In genomic region chr4:141793282-141794151, GRCm38 (mm10) we compare ENCODE assay signal across 8 mouse cellular contexts. TPM values are rescaled to one million over a fixed set of nuclear protein-coding genes. Genes with fewer than 3 reads are reported as not detected.
DNase-seq lines count a peak whose midpoint lies in the region; ATAC-seq lines count a peak whose summit lies in the region.

TSS of gene Casp9 (plus strand) at chr4:141793612.

- no peaks in the 10 kb centered on the region for H3K27me3 ChIP-seq in forebrain, embryonic 11.5 days (ENCODE audit: control insufficient read depth, insufficient read depth, low read length)
- no peaks in the 10 kb centered on the region for H3K27me3 ChIP-seq in heart, embryonic 16.5 days (ENCODE audit: control insufficient read depth, insufficient read depth, low read length)
- no peaks in the 10 kb centered on the region for H3K27me3 ChIP-seq in liver, embryonic 15.5 days
- no peaks in the 10 kb centered on the region for H3K27me3 ChIP-seq in neural tube, embryonic 12.5 days (replicated peaks)

- peak within 1 kb of the TSS; percentile 72 for H3K9ac ChIP-seq in forebrain, embryonic 11.5 days (ENCODE audit: low read length)
- peak within 1 kb of the TSS; percentile 86 for H3K9ac ChIP-seq in heart, embryonic 16.5 days (ENCODE audit: low read length)
- peak within 1 kb of the TSS; percentile 68 for H3K9ac ChIP-seq in liver, embryonic 15.5 days
- peak within 1 kb of the TSS; percentile 75 for H3K9ac ChIP-seq in neural tube, embryonic 12.5 days

- H3K27ac ChIP-seq in forebrain, embryonic 11.5 days (ENCODE audit: low read depth, low read length), result peak within 1 kb of the TSS; percentile 80
- H3K27ac ChIP-seq in heart, embryonic 16.5 days (ENCODE audit: low read length), result peak within 1 kb of the TSS; percentile 96
- peak within 1 kb of the TSS; percentile 98 for H3K27ac ChIP-seq in liver, embryonic 15.5 days (replicated peaks)
- peak within 1 kb of the TSS; percentile 68 for H3K27ac ChIP-seq in neural tube, embryonic 12.5 days

- H3K36me3 ChIP-seq in forebrain, embryonic 11.5 days (ENCODE audit: control insufficient read depth, insufficient read depth, low read length), result no peaks in the 10 kb centered on the region
- peaks cover 5% of the 10 kb centered on the region for H3K36me3 ChIP-seq in heart, embryonic 16.5 days (ENCODE audit: control insufficient read depth, insufficient read depth)
- H3K36me3 ChIP-seq in liver, embryonic 15.5 days (replicated peaks), result peaks cover 25% of the 10 kb centered on the region
- peaks cover 20% of the 10 kb centered on the region for H3K36me3 ChIP-seq in neural tube, embryonic 12.5 days

- peak within 1 kb of the TSS; percentile 45 for H3K4me2 ChIP-seq in forebrain, embryonic 11.5 days (ENCODE audit: low read depth, low read length, severe bottlenecking)
- H3K4me2 ChIP-seq in heart, embryonic 16.5 days (ENCODE audit: low read depth, low read length), result peak within 1 kb of the TSS; percentile 77
- peak within 1 kb of the TSS; percentile 83 for H3K4me2 ChIP-seq in liver, embryonic 15.5 days
- peak within 1 kb of the TSS; percentile 62 for H3K4me2 ChIP-seq in neural tube, embryonic 12.5 days (replicated peaks)

- H3K9me3 ChIP-seq in forebrain, embryonic 11.5 days (ENCODE audit: control insufficient read depth, low read length), result no peaks in the 10 kb centered on the region
- H3K9me3 ChIP-seq in heart, embryonic 16.5 days (replicated peaks; ENCODE audit: control insufficient read depth, low read length), result no peaks in the 10 kb centered on the region
- no peaks in the 10 kb centered on the region for H3K9me3 ChIP-seq in liver, embryonic 15.5 days (replicated peaks)
- no peaks in the 10 kb centered on the region for H3K9me3 ChIP-seq in neural tube, embryonic 12.5 days

- peak; percentile 94 to 97 for DNase-seq in CD8-positive naive resting alpha-beta T cell, adult 2 months (ENCODE audit: low read depth in 2 of 2, low spot score in 2 of 2)
- DNase-seq in c-Kit-positive CD71-negative TER-119-negative erythroid progenitor cells, embryonic 14.5 days (ENCODE audit: low read depth), result peak; percentile 91
- DNase-seq in forebrain, embryonic 11.5 days (ENCODE audit: low spot score), result peak; percentile 99
- DNase-seq in kidney, postnatal 36 days, result peak; percentile 98 to 99
- DNase-seq in telencephalon, adult 2 months (ENCODE audit: low read depth, low spot score), result peak; percentile 96

- peak within 1 kb of the TSS; percentile 67 for H3K4me3 ChIP-seq in forebrain, embryonic 11.5 days (ENCODE audit: low read depth, low read length)
- peak within 1 kb of the TSS; percentile 84 for H3K4me3 ChIP-seq in heart, embryonic 16.5 days (ENCODE audit: low read length)
- H3K4me3 ChIP-seq in liver, embryonic 15.5 days (replicated peaks), result peak within 1 kb of the TSS; percentile 82
- H3K4me3 ChIP-seq in neural tube, embryonic 12.5 days, result peak within 1 kb of the TSS; percentile 65

- peaks cover 7% of the 10 kb centered on the region for H3K4me1 ChIP-seq in forebrain, embryonic 11.5 days (replicated peaks; ENCODE audit: control insufficient read depth, insufficient read depth, low read length)
- peaks cover 20% of the 10 kb centered on the region for H3K4me1 ChIP-seq in heart, embryonic 16.5 days (ENCODE audit: control insufficient read depth, insufficient read depth, low read length)
- peaks cover 65% of the 10 kb centered on the region for H3K4me1 ChIP-seq in liver, embryonic 15.5 days (replicated peaks)
- H3K4me1 ChIP-seq in neural tube, embryonic 12.5 days, result peaks cover 16% of the 10 kb centered on the region

- ATAC-seq in forebrain, embryonic 11.5 days (replicated peaks; ENCODE audit: low FRiP score), result peak; percentile 84
- peak; percentile 86 for ATAC-seq in heart, embryonic 16.5 days (replicated peaks; ENCODE audit: extremely low read depth, insufficient read depth, low FRiP score)
- peak; percentile 80 for ATAC-seq in liver, embryonic 15.5 days (ENCODE audit: insufficient read depth)
- peak; percentile 77 for ATAC-seq in neural tube, embryonic 12.5 days (ENCODE audit: low FRiP score, low read depth)

- under 1% methylated on average over 75 of the region's 80 CpGs for WGBS in forebrain, embryonic 11.5 days
- WGBS in heart, embryonic 16.5 days, result under 1% methylated on average over 68 of the region's 80 CpGs
- 1% methylated on average over 75 of the region's 80 CpGs for whole genome bisulfite sequencing in liver, embryonic 15.5 days (ENCODE audit: insufficient replicate concordance)
- WGBS in neural tube, embryonic 12.5 days, result under 1% methylated on average over 79 of the region's 80 CpGs

RNA-seq across cellular contexts. Expression of gene Casp9, which starts in this region (rescaled TPM):
- polyA plus RNA-seq in forebrain, embryonic 11.5 days (2014; fragmentation: Nextera tagmentation; extraction: Ambion mirVana), result 20.4 and 21.2 TPM in 2 replicates
- 17.1 and 19.3 TPM in 2 replicates for polyA plus RNA-seq in heart, embryonic 16.5 days (2015; fragmentation: Nextera tagmentation; extraction: Ambion mirVana)
- polyA plus RNA-seq in liver, embryonic 15.5 days (2015; fragmentation: Nextera tagmentation; extraction: Ambion mirVana), result 9.7 and 9.9 TPM in 2 replicates
- 23.1 and 23.9 TPM in 2 replicates for polyA plus RNA-seq in neural tube, embryonic 12.5 days (2016; fragmentation: Nextera tagmentation; extraction: Ambion mirVana)

Comparison
In these comparisons a context has a peak if more than half of its experiments do, and no peak if none do; other contexts are left out.
1. Peak in every context shown above with its lines: DNase-seq, ATAC-seq, H3K4me3 ChIP-seq and H3K27ac ChIP-seq.